Mouse (Mus musculus): ENCODE results near the gene Rufy1. TPM values are rescaled to one million over a fixed set of nuclear protein-coding genes. Genes with fewer than 3 reads are reported as not detected.

Rufy1 gene
- total and polyA plus RNA-seq, 3 experiments = 26.0 to 30.4 (median 27.6) TPM

GRCm38 (mm10) chr11:50432896-50433295 lies 2.0 kb upstream of the Rufy1 start:
- TF ChIP-seq EP300 (IDR thresholded peaks at IDR 0.05; ENCODE audit: insufficient read depth, low read depth, low read length) = no peak
- TF ChIP-seq POLR2A (IDR thresholded peaks at IDR 0.05; ENCODE audit: insufficient read depth, low read depth, low read length) = no peak
- TF ChIP-seq CTCF (IDR thresholded peaks at IDR 0.05) = no peak
- Histone ChIP-seq H3K27me3 (ENCODE audit: control insufficient read depth, insufficient read depth, low read length) (no peaks in the 10 kb centered on the region), H3K9ac (ENCODE audit: low read depth, low read length) (no peak overlapping the region), H3K79me2 (replicated peaks; ENCODE audit: control insufficient read depth, insufficient read depth, low read length) (peaks cover 3% of the 10 kb centered on the region; the same call in 1 of the 2 replicates), H3K4me3 (no peak overlapping the region), H3K36me3 (ENCODE audit: control insufficient read depth, insufficient read depth, low read length) (no peaks in the 10 kb centered on the region), H3K4me1 (ENCODE audit: control insufficient read depth, insufficient read depth, low read length) (peaks cover 4% of the 10 kb centered on the region), H3K27ac (no peak overlapping the region)
- 91% methylated on average over 5 of the region's 5 CpGs for WGBS
- DNase-seq = no peak
- intact Hi-C loops (cut with DNase I) = no loop called here

- Histone ChIP-seq H3K4me3 (no peak overlapping the region), H3K79me2 (replicated peaks; ENCODE audit: control insufficient read depth, insufficient read depth, low read length) (peaks cover 3% of the 10 kb centered on the region; the same call in 1 of the 2 replicates), H3K9ac (ENCODE audit: low read depth, low read length) (no peak overlapping the region), H3K4me1 (ENCODE audit: control insufficient read depth, insufficient read depth, low read length) (peaks cover 3% of the 10 kb centered on the region), H3K36me3 (ENCODE audit: control insufficient read depth, insufficient read depth, low read length) (no peaks in the 10 kb centered on the region), H3K27me3 (ENCODE audit: control insufficient read depth, insufficient read depth, low read length) (no peaks in the 10 kb centered on the region), H3K27ac (no peak overlapping the region)
- intact Hi-C loops (cut with DNase I) = no loop called here
- 84% methylated on average over 3 of the region's 3 CpGs for whole genome bisulfite sequencing
- DNase-seq = no peak
- no peak for TF ChIP-seq EP300 (IDR thresholded peaks at IDR 0.05; ENCODE audit: insufficient read depth, low read depth, low read length)
- no peak for TF ChIP-seq POLR2A (IDR thresholded peaks at IDR 0.05; ENCODE audit: insufficient read depth, low read depth, low read length)
- TF ChIP-seq CTCF (IDR thresholded peaks at IDR 0.05) = no peak
Measured at GRCm38 (mm10) chr11:50432069-50432440, 1.1 kb upstream of the Rufy1 start.

GRCm38 (mm10) chr11:50431134-50432068 lies 476 bp upstream of the Rufy1 start:
- intact Hi-C loops (cut with DNase I) = no loop called here
- Histone ChIP-seq H3K27me3 (ENCODE audit: control insufficient read depth, insufficient read depth, low read length) (no peaks in the 10 kb centered on the region), H3K36me3 (ENCODE audit: control insufficient read depth, insufficient read depth, low read length) (no peaks in the 10 kb centered on the region), H3K9ac (ENCODE audit: low read depth, low read length) (peak overlapping the region; percentile 97), H3K4me3 (peak overlapping the region; percentile 92), H3K4me1 (ENCODE audit: control insufficient read depth, insufficient read depth, low read length) (peaks cover 3% of the 10 kb centered on the region), H3K79me2 (replicated peaks; ENCODE audit: control insufficient read depth, insufficient read depth, low read length) (peaks cover 4% of the 10 kb centered on the region; the same call in 1 of the 2 replicates), H3K27ac (peak overlapping the region; percentile 98)
- peak; percentile 25 to 47 for DNase-seq
- TF ChIP-seq POLR2A (IDR thresholded peaks at IDR 0.05; ENCODE audit: insufficient read depth, low read depth, low read length) = peak; percentile 73
- TF ChIP-seq CTCF (IDR thresholded peaks at IDR 0.05) = no peak
- WGBS = 30% methylated on average over 32 of the region's 32 CpGs

- no peak overlapping the region for H3K9ac ChIP-seq (ENCODE audit: low read depth, low read length)
- intact Hi-C loops (cut with DNase I) = no loop called here
- no peak for DNase-seq
- no peaks in the 10 kb centered on the region for H3K36me3 ChIP-seq (ENCODE audit: control insufficient read depth, insufficient read depth, low read length)
- peaks cover 4% of the 10 kb centered on the region; the same call in 1 of the 2 replicates for H3K79me2 ChIP-seq (replicated peaks; ENCODE audit: control insufficient read depth, insufficient read depth, low read length)
- peaks cover 1% of the 10 kb centered on the region; the same call in 1 of the 2 replicates for H3K4me1 ChIP-seq (ENCODE audit: control insufficient read depth, insufficient read depth, low read length)
- no peak overlapping the region for H3K27ac ChIP-seq
- 93% methylated on average over 4 of the region's 4 CpGs for WGBS
- H3K4me3 ChIP-seq = no peak overlapping the region
- TF ChIP-seq POLR2A (IDR thresholded peaks at IDR 0.05; ENCODE audit: insufficient read depth, low read depth, low read length) = no peak
- no peaks in the 10 kb centered on the region for H3K27me3 ChIP-seq (ENCODE audit: control insufficient read depth, insufficient read depth, low read length)
Measured at GRCm38 (mm10) chr11:50426056-50426455, 4.9 kb downstream of the Rufy1 start.

- intact Hi-C loops (cut with DNase I) = no loop called here
- WGBS = 29% methylated on average over 22 of the region's 22 CpGs
- peak in 1 of 2 experiments; percentile 32 for DNase-seq
Measured at GRCm38 (mm10) chr11:50421934-50422780, 8.8 kb downstream of the Rufy1 start.

More at GRCm38 (mm10) chr11:50421934-50422780, 8.8 kb downstream of the Rufy1 start:
- H3K27me3 ChIP-seq (ENCODE audit: control insufficient read depth, insufficient read depth, low read length) = no peaks in the 10 kb centered on the region
- no peak overlapping the region for H3K9ac ChIP-seq (ENCODE audit: low read depth, low read length)
- no peak overlapping the region for H3K4me3 ChIP-seq
- H3K79me2 ChIP-seq (replicated peaks; ENCODE audit: control insufficient read depth, insufficient read depth, low read length) = 0 out of 2 replicates have a peak, but pooled peaks cover 1% of the 10 kb centered on the region
- no peak for TF ChIP-seq EP300 (IDR thresholded peaks at IDR 0.05; ENCODE audit: insufficient read depth, low read depth, low read length)
- 0 out of 2 replicates have a peak, but pooled peaks have one; percentile 41 for TF ChIP-seq POLR2A (IDR thresholded peaks at IDR 0.05; ENCODE audit: insufficient read depth, low read depth, low read length)
- H3K4me1 ChIP-seq (ENCODE audit: control insufficient read depth, insufficient read depth, low read length) = no peaks in the 10 kb centered on the region
- no peaks in the 10 kb centered on the region for H3K36me3 ChIP-seq (ENCODE audit: control insufficient read depth, insufficient read depth, low read length)
- H3K27ac ChIP-seq = no peak overlapping the region
